Mouse (Mus musculus) stomach, embryonic 15.5 days (tissue): ENCODE data around the gene Gpr83. TPM values are rescaled to one million over a fixed set of nuclear protein-coding genes. Genes with fewer than 3 reads are reported as not detected.
A peak's percentile ranks its signal among the peaks of the same experiment; 100 is the strongest.

Source experiments
- ATAC-seq: fragments of 200-750 bp; cut with Nextera tagmentation; 2 replicates; pipeline ENCODE4 v1.8.0; 2017; ENCODE audit warnings: low read depth, moderate number of reproducible peaks, moderate TSS enrichment; ENCODE audit not compliant: insufficient read depth, low FRiP score
- H3K27ac ChIP-seq: fragments of 300-500 bp; sonication (generic); 2 replicates; pipeline ENCODE4 v1.5.1; 2015; ENCODE audit warnings: mild to moderate bottlenecking, inconsistent platforms
- H3K27me3 ChIP-seq: fragments of 300-500 bp; sonication (generic); replicated peaks from 2 replicates; pipeline ENCODE4 v1.6.1; 2015; ENCODE audit warnings: inconsistent platforms
- H3K36me3 ChIP-seq: fragments of 300-500 bp; sonication (generic); 2 replicates; pipeline ENCODE4 v1.6.1; 2015; ENCODE audit warnings: inconsistent platforms
- H3K4me1 ChIP-seq: fragments of 300-500 bp; sonication (generic); 2 replicates; pipeline ENCODE4 v1.6.1; 2015; ENCODE audit warnings: inconsistent platforms
- H3K4me2 ChIP-seq: fragments of 300-500 bp; sonication (generic); 2 replicates; pipeline ENCODE4 v1.6.1; 2015; ENCODE audit warnings: mild to moderate bottlenecking, inconsistent platforms
- H3K4me3 ChIP-seq: fragments of 300-500 bp; sonication (generic); replicated peaks from 2 replicates; pipeline ENCODE4 v1.5.1; 2015; ENCODE audit warnings: inconsistent platforms
- H3K9ac ChIP-seq: fragments of 300-500 bp; sonication (generic); 2 replicates; pipeline ENCODE4 v1.6.1; 2015; ENCODE audit warnings: inconsistent platforms
- H3K9me3 ChIP-seq: fragments of 300-500 bp; sonication (generic); 2 replicates; pipeline ENCODE4 v1.6.1; 2016; ENCODE audit warnings: inconsistent platforms
- WGBS: fragments of 180-500 bp; shearing (Covaris S2); methylation state at CpG from one replicate; pipeline ENCODE4 v1.1.7; 2015; 5-methylcytosine and 5-hydroxymethylcytosine counted together
- polyA plus RNA-seq: library from polyadenylated mRNA; unstranded; fragments of >200 nt; fragmentation: Nextera tagmentation; extraction: Ambion mirVana; gene quantifications from 2 replicates; pipeline ENCODE4 v1.2.1, GENCODE M21; 2015

Gene Gpr83
- 0.34 and 0.54 TPM in 2 replicates for polyA plus RNA-seq

DNA sequence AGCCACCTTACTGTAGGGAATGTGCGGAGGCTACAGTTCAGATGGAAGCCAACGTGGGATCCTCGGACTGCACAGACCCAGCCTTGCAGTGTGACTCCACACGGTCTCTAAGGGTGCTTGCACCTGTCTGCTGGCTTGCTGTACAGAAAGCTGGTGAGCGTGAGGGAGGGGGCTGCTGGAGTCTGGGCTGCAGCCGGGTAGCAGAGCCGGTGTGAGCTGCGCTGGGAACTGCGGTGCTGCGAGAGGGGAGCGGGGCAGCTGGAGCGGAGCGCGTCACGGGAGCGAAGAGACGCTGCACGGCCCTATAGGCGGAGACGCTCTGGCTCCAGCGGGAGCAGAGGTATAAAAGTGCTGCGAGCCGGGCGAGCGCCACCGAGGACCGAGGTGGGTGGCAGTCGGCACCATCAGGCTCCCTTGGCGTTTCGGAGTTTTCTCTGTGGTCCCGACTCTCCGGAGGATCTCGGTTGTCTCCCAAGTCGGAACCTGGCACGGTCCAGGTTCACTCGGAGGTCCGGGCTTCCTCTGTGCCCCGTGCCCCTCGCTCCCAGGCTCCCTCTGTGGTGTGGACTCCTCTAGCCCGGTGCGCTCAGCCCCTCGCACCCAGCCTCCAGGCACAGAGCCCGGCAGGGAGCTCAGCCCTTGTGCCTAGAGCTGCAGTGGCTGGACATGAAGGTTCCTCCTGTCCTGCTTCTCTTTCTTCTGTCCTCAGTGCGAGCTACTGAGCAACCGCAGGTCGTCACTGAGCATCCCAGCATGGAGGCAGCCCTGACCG, at the start of gene Gpr83:
TSS of gene Gpr83 (plus strand) at position 343 of the 772 bp plus-strand sequence.
- 2% methylated on average over 47 of the region's 47 CpGs for WGBS
- peak within 1 kb of the TSS; percentile 40 for H3K4me3 ChIP-seq
- no peaks in the 10 kb centered on the region for H3K36me3 ChIP-seq
- peak; percentile 74 for ATAC-seq
- 0 out of 2 replicates have a peak within 1 kb of the TSS, but pooled peaks have one; percentile 22 for H3K9ac ChIP-seq
- H3K4me1 ChIP-seq = peaks cover 10% of the 10 kb centered on the region; the same call in 1 of the 2 replicates
- H3K9me3 ChIP-seq = no peaks in the 10 kb centered on the region
- H3K27ac ChIP-seq = no peak within 1 kb of the TSS
- H3K4me2 ChIP-seq = peak within 1 kb of the TSS; percentile 86
- H3K27me3 ChIP-seq = peaks cover 38% of the 10 kb centered on the region

DNA sequence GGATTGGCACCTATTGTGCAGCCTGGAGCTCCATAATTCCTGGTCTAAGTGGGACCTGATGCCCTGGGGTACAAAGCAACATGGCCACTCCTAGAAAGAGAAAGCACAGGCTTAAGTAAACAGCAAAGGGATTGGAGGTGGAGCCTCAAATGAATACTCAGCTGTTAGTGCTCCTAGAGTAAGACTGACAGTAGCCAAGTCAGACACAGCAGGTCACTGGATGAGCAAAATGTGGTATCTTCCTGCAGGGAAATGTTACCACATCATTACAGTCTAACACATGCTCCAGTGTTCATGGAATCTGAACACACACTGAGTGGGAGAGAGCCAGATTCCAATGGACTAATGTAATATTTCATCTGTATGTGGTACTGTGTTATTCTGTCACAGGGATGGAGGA, 38.6 kb upstream of the Gpr83 start:
- H3K36me3 ChIP-seq = peaks cover 56% of the 10 kb centered on the region

GRCm38 (mm10) chr9:14824840-14825239, 35.2 kb upstream of the Gpr83 start:
- ATAC-seq = no peak
- no peaks in the 10 kb centered on the region for H3K27me3 ChIP-seq
- no peaks in the 10 kb centered on the region for H3K4me1 ChIP-seq
- H3K9ac ChIP-seq = no peak overlapping the region
- no peaks in the 10 kb centered on the region for H3K9me3 ChIP-seq
- H3K4me3 ChIP-seq = no peak overlapping the region
- WGBS = 88% methylated on average over 5 of the region's 5 CpGs
- no peak overlapping the region for H3K4me2 ChIP-seq
- peaks cover 31% of the 10 kb centered on the region; the same call in 1 of the 2 replicates for H3K36me3 ChIP-seq
- H3K27ac ChIP-seq = no peak overlapping the region

More for the DNA sequence above, 38.6 kb upstream of the Gpr83 start:
- no peak overlapping the region for H3K4me2 ChIP-seq
- no peak overlapping the region for H3K27ac ChIP-seq
- no peaks in the 10 kb centered on the region for H3K27me3 ChIP-seq
- no peaks in the 10 kb centered on the region for H3K9me3 ChIP-seq
- no peaks in the 10 kb centered on the region for H3K4me1 ChIP-seq
- no peak overlapping the region for H3K4me3 ChIP-seq
- no peak for ATAC-seq
- H3K9ac ChIP-seq = no peak overlapping the region

GRCm38 (mm10) chr9:14827875-14828274, 32.1 kb upstream of the Gpr83 start:
- no peak for ATAC-seq
- no peak overlapping the region for H3K4me2 ChIP-seq
- H3K27ac ChIP-seq = no peak overlapping the region
- peaks cover 23% of the 10 kb centered on the region; the same call in 1 of the 2 replicates for H3K36me3 ChIP-seq
- WGBS = 63% methylated on average over 2 of the region's 2 CpGs
- no peak overlapping the region for H3K9ac ChIP-seq
- H3K4me1 ChIP-seq = no peaks in the 10 kb centered on the region
- no peaks in the 10 kb centered on the region for H3K9me3 ChIP-seq
- H3K4me3 ChIP-seq = no peak overlapping the region
- H3K27me3 ChIP-seq = no peaks in the 10 kb centered on the region

GRCm38 (mm10) chr9:14832046-14832445, 28.0 kb upstream of the Gpr83 start:
- Histone ChIP-seq H3K9ac (no peak overlapping the region), H3K27me3 (no peaks in the 10 kb centered on the region), H3K36me3 (peaks cover 15% of the 10 kb centered on the region), H3K4me3 (no peak overlapping the region), H3K9me3 (no peaks in the 10 kb centered on the region), H3K27ac (no peak overlapping the region), H3K4me2 (no peak overlapping the region), H3K4me1 (no peaks in the 10 kb centered on the region)
- WGBS = 80% methylated on average over 5 of the region's 5 CpGs
- no peak for ATAC-seq

DNA sequence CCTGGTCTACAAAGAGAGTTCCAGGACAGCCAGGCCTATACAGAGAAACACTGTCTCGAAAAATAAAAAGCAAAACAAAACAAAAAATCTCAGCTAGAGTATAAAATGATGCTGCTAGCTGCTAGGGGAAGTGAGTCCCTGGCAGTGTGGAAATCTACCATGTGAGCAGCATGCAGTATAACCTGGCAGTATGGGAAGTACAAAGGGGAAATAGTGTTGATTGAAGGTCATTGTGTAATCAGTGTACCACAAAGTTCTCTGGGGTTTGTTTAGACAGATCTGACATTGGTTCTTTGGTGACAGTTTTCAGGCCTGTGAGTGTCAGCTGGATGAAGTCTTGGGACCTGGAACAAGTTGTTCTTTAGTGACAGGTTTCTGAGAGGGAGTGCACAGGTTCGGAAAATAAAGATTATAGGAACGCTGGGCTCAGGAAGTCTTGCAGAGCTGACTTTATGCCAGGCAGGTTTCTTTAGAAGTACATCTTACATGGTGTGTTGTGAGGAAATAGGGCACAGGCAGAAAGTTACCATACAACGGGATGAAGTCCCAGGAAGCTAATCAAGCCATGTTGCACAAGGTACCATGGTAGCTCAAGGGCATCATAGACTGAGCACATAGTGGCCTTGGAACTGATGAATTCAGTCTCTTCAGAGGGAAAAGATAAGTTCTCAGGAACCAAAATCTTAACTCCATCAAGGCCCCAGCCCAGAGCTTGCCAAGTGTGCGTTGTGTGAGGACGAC, 24.5 kb upstream of the Gpr83 start:
- 92% methylated on average over 6 of the region's 6 CpGs for WGBS
- no peak overlapping the region for H3K9ac ChIP-seq
- ATAC-seq = no peak
- H3K4me2 ChIP-seq = no peak overlapping the region
- no peaks in the 10 kb centered on the region for H3K4me1 ChIP-seq
- H3K27ac ChIP-seq = no peak overlapping the region
- H3K27me3 ChIP-seq = no peaks in the 10 kb centered on the region
- no peak overlapping the region for H3K4me3 ChIP-seq
- H3K9me3 ChIP-seq = no peaks in the 10 kb centered on the region
- H3K36me3 ChIP-seq = peaks cover 15% of the 10 kb centered on the region

DNA sequence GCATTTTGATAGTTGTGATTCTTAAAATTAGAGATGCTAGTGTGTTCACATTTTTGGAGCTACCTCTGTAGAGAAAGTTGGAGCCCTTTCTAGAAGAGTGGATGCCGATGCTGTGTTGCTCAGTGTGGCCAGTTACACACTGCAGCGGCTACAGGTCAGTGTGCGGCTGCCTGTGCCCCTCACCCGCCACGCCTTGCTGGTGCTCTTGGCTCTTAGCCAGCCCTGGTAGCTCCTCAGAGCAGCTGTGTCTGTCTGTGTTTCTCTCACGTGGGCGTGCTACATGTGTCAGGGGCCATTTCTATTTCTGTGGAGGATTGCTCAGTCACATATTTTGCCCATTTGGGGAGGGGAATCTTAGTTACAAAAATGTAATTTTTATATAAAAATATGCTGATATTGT, 20.5 kb upstream of the Gpr83 start:
- no peak overlapping the region for H3K4me3 ChIP-seq
- WGBS = 43% methylated on average over 7 of the region's 7 CpGs
- no peak overlapping the region for H3K4me2 ChIP-seq
- no peaks in the 10 kb centered on the region for H3K4me1 ChIP-seq
- H3K27me3 ChIP-seq = no peaks in the 10 kb centered on the region
- peaks cover 6% of the 10 kb centered on the region; the same call in 1 of the 2 replicates for H3K36me3 ChIP-seq
- H3K9me3 ChIP-seq = no peaks in the 10 kb centered on the region
- H3K27ac ChIP-seq = no peak overlapping the region
- no peak overlapping the region for H3K9ac ChIP-seq
- peak; percentile 66; the same call in 1 of the 2 replicates for ATAC-seq

- Histone ChIP-seq H3K9ac (no peak overlapping the region), H3K27ac (no peak overlapping the region), H3K4me1 (no peaks in the 10 kb centered on the region), H3K4me3 (no peak overlapping the region), H3K4me2 (no peak overlapping the region), H3K9me3 (no peaks in the 10 kb centered on the region), H3K36me3 (peaks cover 6% of the 10 kb centered on the region; the same call in 1 of the 2 replicates), H3K27me3 (no peaks in the 10 kb centered on the region)
- 74% methylated on average over 5 of the region's 5 CpGs for WGBS
- ATAC-seq = no peak
These were observed 20.0 kb upstream of the Gpr83 start for GRCm38 (mm10) chr9:14839970-14840369.

- Histone ChIP-seq H3K4me2 (no peak overlapping the region), H3K4me3 (no peak overlapping the region), H3K27me3 (no peaks in the 10 kb centered on the region), H3K9me3 (no peaks in the 10 kb centered on the region), H3K4me1 (no peaks in the 10 kb centered on the region), H3K36me3 (no peaks in the 10 kb centered on the region), H3K27ac (no peak overlapping the region), H3K9ac (no peak overlapping the region)
- 72% methylated on average over 10 of the region's 10 CpGs for WGBS
- 0 out of 2 replicates have a peak, but pooled peaks have one; percentile 27 for ATAC-seq
These were observed 17.9 kb upstream of the Gpr83 start for GRCm38 (mm10) chr9:14841878-14842761.

DNA sequence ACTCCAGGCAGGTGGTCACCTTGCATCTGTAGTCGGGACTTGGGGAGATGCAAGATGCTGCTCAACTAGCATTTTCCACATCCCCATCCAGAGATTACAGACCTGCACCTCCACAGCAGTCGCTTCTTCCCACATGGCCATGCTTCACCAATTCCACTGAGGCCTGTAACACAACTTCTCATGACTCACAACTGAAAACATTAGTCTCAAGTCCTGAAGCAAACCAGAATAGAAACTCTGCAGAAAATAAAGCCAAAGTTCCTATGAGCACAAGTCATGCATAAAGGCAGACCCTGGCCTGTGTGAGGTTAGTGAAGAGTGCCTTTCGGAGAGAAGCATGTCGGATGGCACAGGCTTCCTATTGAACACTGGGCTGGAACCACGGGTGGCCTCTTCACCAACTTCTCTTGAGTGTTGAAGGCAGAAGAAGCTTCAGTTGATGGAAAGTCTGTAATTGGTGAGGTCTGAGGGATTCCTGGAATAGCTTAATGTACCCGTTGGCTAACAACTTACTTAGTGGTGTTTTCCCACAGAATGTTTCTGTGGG, 16.6 kb upstream of the Gpr83 start:
- Histone ChIP-seq H3K27me3 (no peaks in the 10 kb centered on the region), H3K4me1 (no peaks in the 10 kb centered on the region), H3K4me2 (no peak overlapping the region), H3K9me3 (no peaks in the 10 kb centered on the region), H3K27ac (no peak overlapping the region), H3K4me3 (no peak overlapping the region), H3K9ac (no peak overlapping the region), H3K36me3 (no peaks in the 10 kb centered on the region)
- ATAC-seq = no peak
- 88% methylated on average over 6 of the region's 6 CpGs for WGBS

DNA sequence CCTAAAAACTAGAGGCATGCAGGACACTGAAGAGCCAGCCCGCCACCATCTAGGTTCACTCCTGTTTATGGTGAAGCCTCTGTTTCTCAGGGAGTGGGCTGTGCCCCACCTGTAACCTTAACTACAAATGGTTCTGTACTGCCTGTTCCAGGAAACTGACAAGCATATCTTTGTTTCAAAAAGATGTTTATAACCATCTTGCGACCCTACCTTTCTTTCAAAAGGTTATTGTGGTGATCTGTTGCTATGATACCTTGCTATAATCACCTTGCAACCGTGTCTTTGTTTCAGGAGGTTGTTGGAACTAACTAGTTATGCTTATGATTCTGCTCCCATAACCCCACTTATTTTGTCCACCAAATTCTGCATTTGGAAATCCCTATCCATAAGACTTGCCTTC, 16.1 kb upstream of the Gpr83 start:
- no peaks in the 10 kb centered on the region for H3K36me3 ChIP-seq
- no peak overlapping the region for H3K27ac ChIP-seq
- no peak overlapping the region for H3K4me3 ChIP-seq
- no peak for ATAC-seq
- no peak overlapping the region for H3K9ac ChIP-seq
- H3K9me3 ChIP-seq = no peaks in the 10 kb centered on the region
- no peaks in the 10 kb centered on the region for H3K4me1 ChIP-seq
- no peaks in the 10 kb centered on the region for H3K27me3 ChIP-seq
- no peak overlapping the region for H3K4me2 ChIP-seq
- 86% methylated on average over 3 of the region's 3 CpGs for WGBS
